Mouse (Mus musculus): Measurements from ENCODE around the gene Rhd. TPM values are rescaled to one million over a fixed set of nuclear protein-coding genes. Genes with fewer than 3 reads are reported as not detected.
A peak's percentile ranks its signal among the peaks of the same experiment; 100 is the strongest.

The Rhd gene
- total RNA-seq, 4 experiments from 2014 or later = 8.4 to 10.2 (median 8.5) TPM

DNA sequence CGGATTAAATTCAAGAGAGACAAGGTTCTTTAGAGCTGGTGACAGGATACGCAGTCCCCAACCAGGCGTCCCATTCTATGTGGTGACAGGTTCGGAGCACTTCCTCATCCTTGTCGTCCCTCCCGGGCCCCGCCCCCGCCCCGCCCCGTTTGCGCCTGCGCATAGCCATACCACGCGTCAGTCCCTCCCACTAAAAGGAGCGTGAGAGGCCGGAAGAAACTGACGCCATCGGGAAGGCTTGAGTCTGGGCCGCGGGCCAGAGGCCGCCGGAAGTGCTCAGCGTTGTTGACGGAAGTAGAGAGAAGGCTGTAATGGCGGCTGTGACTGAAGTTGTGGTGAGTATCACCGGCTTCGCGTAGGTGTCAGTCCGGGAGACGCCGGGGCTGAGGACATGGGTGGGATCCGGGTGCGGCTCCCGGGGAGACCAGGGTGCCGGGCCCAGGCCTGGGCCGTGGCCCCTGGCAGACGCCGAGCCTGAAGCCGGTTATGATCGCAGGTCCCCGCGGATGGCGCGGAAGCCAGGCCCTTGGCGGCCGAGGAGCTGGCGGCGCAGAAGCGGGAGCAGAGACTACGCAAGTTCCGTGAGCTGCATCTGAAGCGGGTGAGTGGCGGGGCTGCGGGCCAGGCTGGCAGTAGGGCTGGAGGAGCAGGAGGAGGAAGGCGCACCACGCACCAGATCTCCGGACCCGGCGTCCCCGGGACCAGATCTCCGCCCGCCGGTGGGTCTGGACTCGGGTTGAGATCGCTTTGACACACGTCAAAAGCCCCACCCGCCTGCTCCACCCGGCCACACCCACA is 66.5 kb downstream of the Rhd start, which contains the start of gene Syf2:
Syf2 (plus strand) TSS at position 215 of the 798 bp plus-strand sequence.
- DNase-seq (ENCODE audit: low spot score) = peak; percentile 95

DNA sequence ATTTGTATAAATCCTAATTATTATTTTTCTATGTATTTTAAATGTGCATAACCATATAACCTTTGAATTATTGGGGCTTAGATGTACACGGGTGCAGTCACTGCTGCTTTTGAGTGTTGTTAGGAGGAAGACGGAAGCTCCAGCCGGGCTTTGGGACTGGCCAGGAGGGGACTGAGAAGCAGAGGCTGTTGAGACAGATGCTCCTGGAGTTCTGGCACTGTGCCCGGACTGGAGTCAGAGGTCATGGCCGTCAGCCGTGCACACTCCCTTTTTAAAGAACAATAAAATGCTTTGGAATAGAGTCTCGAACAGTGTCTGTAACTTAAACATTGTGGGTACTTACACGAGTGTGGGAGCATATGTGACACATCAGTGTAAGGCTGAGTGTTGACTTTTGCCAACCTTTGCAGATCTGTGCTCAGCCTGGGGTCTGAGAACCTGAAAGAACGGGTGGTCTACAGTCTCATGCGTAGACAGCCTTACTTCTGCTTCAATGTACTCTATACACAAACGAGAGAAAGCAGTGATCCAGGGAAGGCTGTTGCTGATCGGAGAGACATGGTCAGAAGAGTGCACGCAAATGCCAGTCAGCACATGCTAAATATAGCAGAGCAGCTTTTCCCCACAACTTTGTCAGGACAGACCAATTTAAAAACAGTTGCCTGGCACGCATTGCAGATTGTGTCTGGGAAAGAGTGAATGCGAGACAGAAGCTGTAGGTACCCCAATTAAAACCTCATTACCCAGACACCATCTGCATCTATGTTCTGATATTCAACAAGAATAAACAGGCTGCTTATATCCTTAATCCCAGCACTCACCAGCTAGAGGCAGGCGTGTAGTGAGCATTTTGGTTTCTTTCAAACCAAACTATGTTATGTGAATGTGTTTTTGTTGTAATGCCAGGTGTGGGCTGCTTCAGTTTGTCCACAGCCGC is 73.2 kb downstream of the Rhd start:
- DNase-seq (ENCODE audit: low spot score) = no peak

DNA sequence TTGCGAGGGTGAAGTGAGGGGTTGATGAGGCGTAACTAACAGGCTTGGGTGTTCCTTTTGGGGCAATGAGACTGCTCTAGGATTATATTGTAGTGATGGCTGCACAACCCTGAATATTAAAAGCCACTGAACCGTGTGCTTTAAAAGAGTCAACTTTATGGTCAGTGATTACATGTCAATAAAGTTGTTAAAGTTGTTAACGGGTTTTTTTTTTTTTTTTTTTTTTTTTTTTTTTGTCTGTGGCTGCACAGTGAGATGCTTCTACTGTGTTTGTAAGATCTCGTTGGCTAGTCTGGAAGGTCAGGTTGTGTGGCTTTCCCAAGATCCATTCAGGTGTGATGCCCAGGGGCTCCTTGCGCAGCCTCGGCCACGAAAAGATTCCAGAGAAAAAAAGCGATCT is 75.6 kb downstream of the Rhd start:
- no peak for DNase-seq (ENCODE audit: low spot score)

DNA sequence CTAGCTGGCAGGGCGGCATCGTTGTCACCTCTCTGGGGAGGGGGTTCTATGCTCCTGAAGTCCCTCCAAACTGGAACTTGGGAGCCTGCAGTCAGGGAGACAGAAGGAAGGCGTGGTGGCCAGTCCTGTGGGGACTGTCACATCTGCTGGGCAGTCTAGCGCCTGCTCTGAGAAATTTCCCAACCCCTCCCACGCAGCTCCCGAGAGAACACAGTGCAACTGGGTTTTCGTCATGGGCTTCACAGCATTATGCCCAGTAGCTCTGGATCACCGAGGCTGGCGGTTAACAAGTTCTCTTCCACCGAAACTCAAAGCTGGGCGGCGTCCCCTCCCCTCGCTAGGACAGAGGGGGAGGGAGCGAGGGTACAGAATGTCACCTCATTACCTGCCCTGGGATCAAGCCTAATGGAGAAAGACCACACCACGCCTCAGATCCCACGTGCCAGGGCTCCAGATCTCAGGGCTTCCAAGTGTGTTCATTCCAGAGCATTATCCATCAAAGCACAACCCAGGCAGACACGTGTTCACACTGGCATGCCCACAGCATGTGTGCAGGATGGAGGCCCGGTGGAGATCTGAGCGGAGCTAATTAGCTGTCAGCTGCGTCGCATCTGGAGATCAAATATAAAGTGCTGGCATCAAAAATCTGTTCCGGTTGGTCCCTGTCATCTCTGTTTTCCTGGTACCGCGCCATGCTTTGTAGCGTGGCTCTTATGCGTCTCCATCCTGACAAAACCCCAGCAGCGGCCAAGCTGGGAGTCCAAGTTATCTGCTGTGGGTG is 79.6 kb downstream of the Rhd start:
- DNase-seq (ENCODE audit: low spot score) = no peak

Other genes with a start within 250 kb of the Rhd start
- gene Man1c1, start 160.2 kb upstream of the Rhd start, total RNA-seq (2022) = 10 to 100 TPM; 22.6 to 26.7 (median 25.3) TPM
- 10 to 100 TPM; 12.1 to 15.3 (median 13.0) TPM for gene Ldlrap1, start 96.5 kb upstream of the Rhd start, total RNA-seq (2022)
- 10 to 100 TPM; 21.1 to 25.0 (median 23.2) TPM for gene Maco1, start 11.2 kb upstream of the Rhd start, total RNA-seq (2022)
- 10 to 100 TPM; 63.0 to 64.1 (median 63.5) TPM for gene Tmem50a, start 50.5 kb downstream of the Rhd start, total RNA-seq (2022)
- 100 to 1,000 TPM in 3 of 4 experiments, 10 to 100 TPM in 1; 97.1 to 165 (median 123) TPM for gene Rsrp1, start 59.1 kb downstream of the Rhd start, total RNA-seq (2022)
- gene Syf2, start 66.4 kb downstream of the Rhd start, total RNA-seq (2022) = 10 to 100 TPM; 51.6 to 66.1 (median 59.4) TPM